Mouse (Mus musculus): ENCODE data around the gene Nckipsd.

Nckipsd gene

DNA sequence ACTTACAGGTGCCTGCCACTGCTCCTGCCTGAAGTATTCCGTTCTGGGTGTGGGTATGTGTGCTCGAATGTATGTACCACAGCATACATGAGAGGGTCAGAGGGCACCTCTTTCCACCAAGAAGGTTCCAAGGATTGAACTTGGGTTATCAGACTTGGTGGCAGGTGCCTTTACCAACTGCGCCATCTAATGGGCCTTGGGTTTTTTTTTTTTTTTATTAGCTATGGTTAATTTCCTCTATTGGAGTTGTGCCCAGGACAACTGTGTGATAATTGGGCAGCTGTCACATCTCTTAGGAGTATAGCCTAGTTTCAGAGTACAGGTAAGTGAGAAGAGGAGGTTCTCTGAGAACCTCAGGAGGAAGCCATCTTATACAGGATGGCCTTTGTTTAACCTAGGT is 8.6 kb upstream of the Nckipsd start:
- no peak for DNase-seq (ENCODE audit: low spot score)

GRCm38 (mm10) chr9:108805768-108806167 is 2.4 kb upstream of the Nckipsd start:
- DNase-seq (ENCODE audit: low spot score): no peak

DNA sequence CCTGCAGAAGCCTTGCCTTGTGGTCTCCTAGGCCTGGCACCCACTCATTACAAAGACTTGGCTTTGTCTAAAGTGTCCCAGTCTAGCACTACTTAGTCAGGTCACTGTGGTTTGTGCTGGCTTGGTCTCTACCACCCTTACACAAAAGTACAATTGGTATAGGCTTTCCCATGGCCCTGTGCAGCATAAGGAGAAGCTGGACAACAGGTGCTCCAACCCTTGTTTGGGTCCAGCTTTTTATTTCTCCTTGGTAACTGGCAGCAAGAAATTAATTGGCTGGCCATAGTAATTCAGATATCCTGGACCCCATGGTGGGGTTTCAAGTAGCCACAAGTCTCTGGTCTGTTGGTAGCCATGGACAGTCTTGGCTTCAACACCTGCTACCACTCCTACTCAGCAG is 1.8 kb upstream of the Nckipsd start:
- DNase-seq (ENCODE audit: low spot score): no peak

DNA sequence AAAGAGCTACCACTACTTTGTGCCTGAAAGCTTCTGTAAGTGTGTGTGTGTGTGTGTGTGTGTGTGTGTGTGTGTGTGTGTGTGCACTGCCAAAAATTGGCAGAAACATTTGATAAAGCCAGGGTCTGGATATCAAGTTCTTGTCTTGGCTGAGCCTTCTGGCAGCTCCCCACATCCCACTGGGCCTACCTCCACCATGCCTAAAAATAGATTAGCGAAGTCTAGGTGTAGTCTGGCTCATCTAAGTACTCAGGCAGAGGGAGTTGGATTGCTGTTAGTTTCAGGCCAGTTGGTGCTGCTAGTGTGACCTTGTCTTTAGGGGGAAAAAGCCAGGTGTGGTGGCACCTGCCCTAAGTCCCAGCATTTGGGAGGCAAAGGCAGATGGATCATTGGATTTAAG is 1.3 kb upstream of the Nckipsd start:
- no peak for DNase-seq (ENCODE audit: low spot score)

GRCm38 (mm10) chr9:108807674-108808073 is 494 bp upstream of the Nckipsd start:
- DNase-seq (ENCODE audit: low spot score): no peak

DNA sequence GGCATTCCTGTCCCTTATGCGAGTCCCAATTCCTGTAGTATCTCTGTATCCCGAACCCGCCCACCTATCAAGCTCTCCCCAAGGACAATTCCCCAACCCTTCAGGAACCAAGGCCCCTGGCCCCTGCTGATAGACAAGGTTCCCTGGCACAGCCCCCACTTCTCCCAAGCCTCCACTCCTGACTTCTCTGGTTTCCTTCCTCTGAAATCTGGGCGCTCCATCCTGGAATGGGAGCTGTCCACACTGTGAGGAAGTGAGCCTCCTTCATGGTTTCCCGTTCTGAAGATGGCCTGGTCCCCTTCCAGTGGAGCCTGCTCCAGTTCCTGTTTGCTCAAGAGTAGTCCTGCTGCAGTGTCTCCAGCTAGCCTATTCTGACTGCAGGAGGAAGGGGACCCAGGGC is 1.0 kb downstream of the Nckipsd start:
- DNase-seq (ENCODE audit: low spot score): no peak

GRCm38 (mm10) chr9:108809723-108810122 is 1.6 kb downstream of the Nckipsd start:
- DNase-seq (ENCODE audit: low spot score): no peak

- no peak for DNase-seq (ENCODE audit: low spot score)
Measured at GRCm38 (mm10) chr9:108810516-108810915, 2.3 kb downstream of the Nckipsd start.

- no peak for DNase-seq (ENCODE audit: low spot score)
Measured at GRCm38 (mm10) chr9:108815557-108815956, 7.4 kb downstream of the Nckipsd start.

DNA sequence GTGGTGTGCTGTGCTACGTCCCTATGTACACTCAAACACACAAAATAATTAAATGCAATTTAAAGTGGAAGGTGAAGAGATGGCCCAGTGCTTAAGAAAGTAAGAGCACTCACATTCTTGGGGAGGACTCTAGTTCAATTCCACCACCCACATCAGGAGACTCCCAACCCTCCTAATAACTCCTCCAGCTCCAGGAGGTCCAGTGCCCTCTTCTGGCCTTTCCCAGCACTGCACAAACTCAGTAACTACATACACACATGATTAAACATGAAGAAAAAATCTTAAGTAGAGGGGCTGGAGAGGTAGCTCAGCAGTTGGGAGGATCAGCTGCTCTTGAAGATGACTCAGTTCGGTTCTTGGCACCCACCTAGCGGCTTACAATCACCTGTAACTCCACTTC is 11.3 kb downstream of the Nckipsd start:
- DNase-seq (ENCODE audit: low spot score): no peak

- no peak for DNase-seq (ENCODE audit: low spot score)
Measured at GRCm38 (mm10) chr9:108820077-108820476, 11.9 kb downstream of the Nckipsd start.

DNA sequence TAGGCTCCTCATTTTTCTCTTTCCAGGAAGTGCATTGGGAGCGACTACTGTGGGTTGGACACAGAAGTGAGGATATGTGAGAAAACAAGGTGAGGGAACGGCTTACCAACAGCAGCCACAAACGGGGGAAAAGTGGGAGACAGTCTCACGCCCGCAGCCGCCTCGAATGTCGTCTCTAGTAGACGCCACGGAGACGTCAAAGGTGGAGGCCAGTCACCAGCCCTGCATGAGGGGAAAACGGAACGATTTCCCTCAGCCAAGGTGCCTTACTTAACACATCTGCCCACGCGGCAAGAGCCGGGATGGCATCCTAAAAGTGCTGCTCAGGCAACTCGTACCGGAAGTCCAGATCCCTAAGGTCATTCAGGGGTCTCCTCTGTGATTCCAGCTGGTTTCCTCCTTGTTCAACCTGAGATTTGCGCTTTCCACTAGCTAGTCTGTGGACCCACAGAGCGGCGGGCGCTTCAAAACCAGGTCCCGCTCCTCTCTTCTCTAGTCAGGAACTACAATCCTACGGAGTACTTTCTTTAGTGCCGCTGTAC is 16.0 kb downstream of the Nckipsd start:
- no peak for DNase-seq (ENCODE audit: low spot score)

DNA sequence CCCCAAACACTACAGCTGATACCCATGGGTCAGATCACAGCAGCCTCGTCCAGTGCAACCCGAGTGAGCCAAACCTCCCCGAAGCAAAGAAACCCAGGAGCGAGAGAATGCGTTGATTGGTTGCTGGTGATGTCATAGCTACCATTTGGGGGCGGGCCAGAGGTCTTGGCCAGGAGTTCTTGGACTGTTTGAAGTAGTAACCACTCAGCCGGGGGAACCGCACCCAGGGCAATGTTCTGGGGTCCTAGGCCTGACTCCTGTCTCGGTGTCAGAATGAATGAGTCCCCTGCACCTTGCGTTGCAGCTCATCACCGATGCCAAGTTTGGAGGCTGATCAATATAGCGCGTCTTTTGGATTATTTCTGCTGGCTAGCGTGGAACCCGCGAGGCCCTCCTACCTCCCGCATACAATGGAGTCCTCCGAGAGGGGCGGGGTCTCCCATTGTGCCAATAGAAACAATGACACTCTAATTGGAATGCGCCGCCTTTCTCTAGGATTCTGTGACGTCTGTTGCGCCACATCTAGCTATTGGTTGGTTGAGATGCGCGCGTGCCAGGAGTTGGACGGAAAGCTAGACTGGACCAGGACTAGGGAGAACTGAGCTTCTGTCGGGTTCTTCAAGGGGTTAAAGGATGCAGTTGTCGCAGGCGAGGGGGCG is 16.7 kb downstream of the Nckipsd start:
- DNase-seq (ENCODE audit: low spot score): no peak

DNA sequence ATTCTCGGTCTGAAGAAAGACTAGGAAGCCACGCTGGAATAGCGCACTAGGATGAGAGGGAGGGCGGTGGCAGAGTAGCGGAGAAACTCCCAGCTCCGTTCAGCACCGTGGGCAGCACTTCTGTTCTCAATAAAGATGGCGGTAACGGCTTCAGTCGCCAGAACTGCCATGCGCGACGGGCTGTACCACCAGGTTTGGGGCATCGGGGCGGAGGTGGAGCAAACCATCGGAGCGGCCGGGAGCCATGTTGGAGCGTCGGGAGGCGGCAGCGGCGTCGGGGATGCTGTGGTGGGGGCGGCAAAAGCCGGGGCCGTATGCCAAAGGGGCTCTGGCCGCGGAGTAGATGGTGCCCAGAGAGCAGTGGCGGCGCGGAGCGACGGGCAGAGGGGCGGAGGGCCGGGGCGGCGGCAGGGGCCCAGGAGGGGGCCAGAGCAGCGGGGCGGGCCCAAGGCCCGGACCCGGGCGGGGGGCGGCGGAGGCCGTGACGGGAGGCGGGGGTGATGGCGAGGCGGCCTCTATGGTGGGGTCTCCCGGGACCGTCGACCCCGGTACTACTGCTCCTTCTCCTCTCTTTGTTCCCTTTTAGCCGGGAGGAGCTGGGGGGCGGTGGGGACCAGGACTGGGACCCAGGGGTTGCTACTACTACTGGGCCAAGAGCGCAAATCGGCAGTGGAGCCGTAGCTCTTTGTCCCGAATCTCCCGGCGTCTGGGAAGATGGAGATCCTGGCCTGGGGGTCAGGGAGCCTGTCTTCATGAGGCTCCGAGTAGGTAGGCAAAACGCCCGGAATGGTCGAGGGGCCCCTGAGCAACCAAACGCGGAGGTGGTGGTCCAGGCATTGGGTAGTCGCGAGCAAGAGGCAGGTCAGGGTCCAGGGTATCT is 17.9 kb downstream of the Nckipsd start, which contains the start of gene Celsr3:
Celsr3 (plus strand) TSS at position 501 of the 880 bp plus-strand sequence.
- DNase-seq (ENCODE audit: low spot score): no peak

DNA sequence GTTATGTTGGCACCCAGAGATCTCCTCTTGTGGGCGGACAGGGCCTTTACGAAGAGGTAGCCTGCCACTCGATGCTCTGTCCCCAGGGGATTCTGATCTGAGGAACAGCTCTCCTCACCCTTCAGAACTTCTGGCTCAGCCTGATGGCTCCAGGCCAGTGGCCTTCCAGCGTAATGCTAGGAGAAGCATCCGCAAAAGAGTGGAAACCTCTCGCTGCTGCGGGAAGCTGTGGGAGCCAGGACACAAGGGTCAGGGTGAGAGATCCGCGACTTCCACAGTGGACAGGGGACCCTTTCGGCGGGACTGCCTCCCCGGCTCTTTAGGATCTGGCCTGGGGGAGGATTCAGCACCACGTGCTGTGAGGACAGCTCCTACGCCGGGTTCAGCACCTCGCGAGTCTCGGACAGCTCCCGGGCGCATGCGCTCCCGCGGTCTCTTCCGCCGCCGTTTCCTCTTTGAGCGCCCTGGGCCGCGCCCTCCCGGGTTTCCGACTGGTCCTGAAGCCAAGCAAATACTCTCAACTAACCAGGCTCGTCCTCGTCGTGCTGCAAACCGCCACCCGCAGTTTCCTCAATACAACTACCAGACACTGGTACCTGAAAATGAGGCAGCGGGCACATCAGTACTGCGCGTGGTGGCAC is 18.7 kb downstream of the Nckipsd start:
- peak; percentile 57 for DNase-seq (ENCODE audit: low spot score)

GRCm38 (mm10) chr9:108827454-108827853 is 19.3 kb downstream of the Nckipsd start:
- no peak for DNase-seq (ENCODE audit: low spot score)

GRCm38 (mm10) chr9:108827906-108828305 is 19.7 kb downstream of the Nckipsd start:
- DNase-seq (ENCODE audit: low spot score): no peak

DNA sequence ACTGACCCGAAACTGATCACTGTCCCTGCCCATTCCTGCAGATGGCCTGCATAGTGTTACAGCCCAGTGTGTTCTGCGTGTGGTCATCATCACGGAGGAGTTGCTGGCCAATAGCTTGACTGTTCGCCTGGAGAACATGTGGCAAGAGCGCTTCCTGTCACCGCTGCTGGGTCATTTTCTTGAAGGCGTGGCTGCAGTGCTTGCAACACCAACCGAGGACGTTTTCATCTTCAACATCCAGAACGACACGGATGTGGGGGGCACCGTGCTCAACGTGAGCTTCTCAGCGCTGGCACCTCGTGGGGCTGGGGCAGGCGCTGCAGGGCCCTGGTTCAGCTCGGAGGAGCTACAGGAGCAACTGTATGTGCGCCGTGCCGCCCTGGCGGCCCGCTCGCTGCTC is 23.5 kb downstream of the Nckipsd start:
- no peak for DNase-seq (ENCODE audit: low spot score)

DNA sequence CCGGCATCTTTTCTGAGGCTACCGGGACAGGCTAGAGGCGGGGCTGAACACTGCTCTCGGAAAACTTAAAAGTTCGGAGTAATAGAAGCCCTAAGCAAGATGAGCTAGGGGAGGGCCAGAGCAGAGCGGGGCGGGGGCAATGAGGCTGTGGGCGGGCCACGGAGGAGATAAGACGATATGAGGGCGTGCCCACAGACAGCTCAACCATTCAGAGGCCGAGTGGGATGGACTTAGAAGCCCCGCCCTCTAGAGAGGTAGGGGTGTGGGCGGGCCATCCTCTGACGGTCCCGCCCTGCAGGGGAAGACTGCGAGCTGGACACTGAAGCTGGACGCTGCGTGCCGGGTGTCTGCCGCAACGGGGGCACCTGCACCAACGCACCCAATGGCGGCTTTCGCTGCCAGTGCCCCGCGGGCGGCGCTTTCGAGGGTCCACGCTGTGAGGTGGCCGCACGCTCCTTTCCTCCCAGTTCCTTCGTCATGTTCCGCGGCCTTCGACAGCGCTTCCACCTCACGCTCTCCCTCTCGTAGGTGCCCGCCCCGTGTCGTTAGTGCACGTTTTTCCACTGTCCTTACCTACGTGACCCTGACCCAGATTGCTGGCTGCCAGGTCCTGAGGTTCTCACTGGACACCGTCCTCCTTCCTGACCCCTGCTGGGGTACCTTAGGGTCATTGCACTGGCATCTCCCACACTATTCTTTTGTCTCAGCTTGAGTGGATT is 24.4 kb downstream of the Nckipsd start:
- DNase-seq (ENCODE audit: low spot score): peak; percentile 57

GRCm38 (mm10) chr9:108842989-108843388 is 34.8 kb downstream of the Nckipsd start:
- no peak for DNase-seq (ENCODE audit: low spot score)

DNA sequence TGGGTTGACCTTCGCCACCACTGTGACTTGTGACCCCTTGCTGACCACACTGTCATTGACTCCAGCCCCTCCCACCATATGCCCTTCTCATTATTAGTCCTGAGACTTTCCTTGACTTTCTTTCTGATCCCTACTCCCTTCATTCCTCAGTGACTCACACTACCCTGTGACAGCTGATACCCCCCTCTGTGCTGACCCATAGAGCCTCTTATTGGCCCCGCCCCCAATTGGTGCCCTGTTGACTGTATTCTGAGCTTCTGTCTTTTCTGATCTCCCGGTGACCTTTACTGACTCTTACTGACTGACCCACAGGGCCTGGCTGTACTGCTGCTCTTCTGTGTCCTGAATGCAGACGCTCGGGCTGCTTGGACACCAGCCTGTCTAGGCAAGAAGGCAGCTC is 37.2 kb downstream of the Nckipsd start:
- no peak for DNase-seq (ENCODE audit: low spot score)

GRCm38 (mm10) chr9:108847374-108847773 is 39.2 kb downstream of the Nckipsd start:
- no peak for DNase-seq (ENCODE audit: low spot score)

Data from spleen, adult 12 weeks (tissue).